Mouse (Mus musculus) right cerebral cortex, postnatal 14 days (tissue): ENCODE measurements at regions not wholly inside any gene's neighbourhood (a gene's known extent, or its start where the extent isn't known, plus 50 kb on each side); places are given as distances from the start of the nearest gene placed in this dataset.
A peak's percentile ranks its signal among the peaks of the same experiment; 100 is the strongest.

ENCODE experiments used
- DNase-seq: peaks from one replicate; pipeline ENCODE4 v3.0.0; 2022

GRCm38 (mm10) chr16:39102151-39102550 lies 209.7 kb downstream of the Igsf11 start:
- no peak for DNase-seq

GRCm38 (mm10) chr16:39103360-39104095 lies 211.1 kb downstream of the Igsf11 start:
- no peak for DNase-seq

GRCm38 (mm10) chr16:39109383-39110033 lies 217.0 kb downstream of the Igsf11 start:
- DNase-seq: peak; percentile 72

- DNase-seq: no peak
Measured at GRCm38 (mm10) chr16:39110089-39110488, 217.6 kb downstream of the Igsf11 start.

GRCm38 (mm10) chr16:39118059-39118458 lies 225.6 kb downstream of the Igsf11 start:
- no peak for DNase-seq

GRCm38 (mm10) chr16:39119811-39120210 lies 227.3 kb downstream of the Igsf11 start:
- DNase-seq: no peak

- no peak for DNase-seq
Measured at GRCm38 (mm10) chr16:39123445-39123952, 231.0 kb downstream of the Igsf11 start.

GRCm38 (mm10) chr16:39132459-39132858 lies 240.0 kb downstream of the Igsf11 start:
- DNase-seq: no peak

GRCm38 (mm10) chr16:39135777-39136176 lies 243.3 kb downstream of the Igsf11 start:
- no peak for DNase-seq

- peak; percentile 6 for DNase-seq
Measured at GRCm38 (mm10) chr16:39147151-39147550, 254.7 kb downstream of the Igsf11 start.

- DNase-seq: no peak
Measured at GRCm38 (mm10) chr16:39151325-39152318, 259.2 kb downstream of the Igsf11 start.

- DNase-seq: no peak
Measured at GRCm38 (mm10) chr16:39158893-39159292, 266.4 kb downstream of the Igsf11 start.

GRCm38 (mm10) chr16:39159725-39160124 lies 267.3 kb downstream of the Igsf11 start:
- no peak for DNase-seq

GRCm38 (mm10) chr16:39162684-39163083 lies 270.2 kb downstream of the Igsf11 start:
- peak; percentile 21 for DNase-seq

GRCm38 (mm10) chr16:39191861-39192260 lies 299.4 kb downstream of the Igsf11 start:
- no peak for DNase-seq

GRCm38 (mm10) chr16:39195431-39195830 lies 303.0 kb downstream of the Igsf11 start:
- DNase-seq: no peak

- no peak for DNase-seq
Measured at GRCm38 (mm10) chr16:39196896-39197295, 304.4 kb downstream of the Igsf11 start.

GRCm38 (mm10) chr16:39223551-39223950 lies 331.1 kb downstream of the Igsf11 start:
- no peak for DNase-seq

- DNase-seq: no peak
Measured at GRCm38 (mm10) chr16:39229501-39229900, 337.0 kb downstream of the Igsf11 start.

- DNase-seq: no peak
Measured at GRCm38 (mm10) chr16:39230439-39230838, 338.0 kb downstream of the Igsf11 start.

GRCm38 (mm10) chr16:39234290-39234689 lies 341.8 kb downstream of the Igsf11 start:
- no peak for DNase-seq

- DNase-seq: no peak
Measured at GRCm38 (mm10) chr16:39273490-39273889, 381.0 kb downstream of the Igsf11 start.

- DNase-seq: no peak
Measured at GRCm38 (mm10) chr16:39284484-39284883, 392.0 kb downstream of the Igsf11 start.
